Mouse (Mus musculus): Measurements from ENCODE around the gene Mybl2.
"Not testable (repeated sequence)": the region's sequence is repeated elsewhere in the genome, so short reads cannot be mapped to it uniquely, and the experiment has no call there.

Gene Mybl2

GRCm38 (mm10) chr2:163054335-163054840 lies at the start of gene Mybl2:
TSS of gene Mybl2 (plus strand) at chr2:163054687.
- DNase-seq: peak; percentile 95 to 96

- DNase-seq: peak in 1 of 2 experiments; percentile 6
These were observed 47.2 kb upstream of the Mybl2 start for GRCm38 (mm10) chr2:163007299-163007698.

- DNase-seq: peak; percentile 93
These were observed 37.4 kb upstream of the Mybl2 start, which contains the start of gene Ift52 for GRCm38 (mm10) chr2:163016916-163017743. TSS of gene Ift52 (plus strand) at chr2:163017354.

DNA sequence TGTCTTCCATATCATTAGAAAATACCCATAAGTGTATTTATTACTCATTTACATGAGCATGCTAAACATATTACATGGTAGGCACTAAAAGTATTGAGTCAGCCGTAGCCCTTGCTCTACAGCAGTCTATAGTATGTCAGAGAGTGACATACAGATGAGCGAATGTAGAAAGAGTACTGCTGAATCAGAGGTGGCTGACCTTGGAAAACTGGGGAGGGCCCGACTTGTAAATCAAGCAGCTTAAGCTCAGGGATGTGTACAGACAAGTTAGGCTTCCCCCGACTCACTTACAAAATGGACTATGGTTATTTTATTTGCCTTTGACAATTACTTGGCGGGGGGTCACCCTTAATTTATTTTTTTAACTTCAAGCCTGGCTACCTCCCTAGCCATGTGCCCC lies 23.2 kb upstream of the Mybl2 start:
- no peak for DNase-seq

- DNase-seq: no peak
These were observed 22.7 kb upstream of the Mybl2 start for GRCm38 (mm10) chr2:163031757-163032156.

- DNase-seq: no peak
These were observed 21.9 kb upstream of the Mybl2 start for GRCm38 (mm10) chr2:163032622-163033021.

DNA sequence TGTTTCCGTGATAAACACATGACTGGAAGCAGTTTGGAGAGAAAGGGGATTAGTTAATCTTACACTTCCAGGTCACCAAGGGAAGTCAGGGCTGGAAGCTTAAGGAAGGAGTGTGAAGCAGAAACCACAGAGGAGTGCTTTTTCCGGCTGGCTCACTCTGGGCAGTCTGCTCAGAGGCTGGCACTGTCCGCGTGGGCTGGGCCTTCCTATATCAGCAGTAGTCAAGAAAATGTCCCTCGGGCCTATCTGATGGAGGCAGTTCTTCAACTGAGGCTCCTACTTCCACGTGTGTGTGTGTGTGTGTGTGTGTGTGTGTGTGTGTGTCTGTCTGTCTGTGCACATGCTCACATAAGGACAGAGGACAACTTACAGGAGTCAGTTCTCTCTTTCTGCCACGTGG lies 14.5 kb upstream of the Mybl2 start:
- DNase-seq: no peak

GRCm38 (mm10) chr2:163048125-163048524 lies 6.4 kb upstream of the Mybl2 start:
- DNase-seq: peak; percentile 82

GRCm38 (mm10) chr2:163049116-163049515 lies 5.4 kb upstream of the Mybl2 start:
- DNase-seq: no peak

DNA sequence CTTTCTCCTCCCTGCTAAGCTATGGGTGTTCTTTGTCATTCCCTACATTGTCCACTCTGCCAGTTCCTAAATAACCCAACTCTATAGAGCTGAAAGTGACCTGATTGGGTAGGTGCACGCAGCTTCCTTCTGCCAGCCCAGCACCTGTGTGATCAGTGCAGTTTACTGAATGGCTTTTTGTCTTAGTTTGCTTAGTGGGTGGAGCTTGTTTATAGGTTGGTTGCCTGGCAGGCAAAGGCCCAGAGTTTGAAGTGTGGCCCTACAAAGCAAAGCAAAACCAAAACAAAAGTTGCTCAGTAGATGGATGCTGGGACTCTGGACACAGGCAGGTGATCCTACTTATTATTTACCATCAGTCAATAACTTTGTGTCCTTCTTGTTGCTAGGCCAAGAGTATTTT lies 2.8 kb upstream of the Mybl2 start:
- DNase-seq: no peak

- DNase-seq: no peak
These were observed 2.4 kb upstream of the Mybl2 start for GRCm38 (mm10) chr2:163052101-163052500.

DNA sequence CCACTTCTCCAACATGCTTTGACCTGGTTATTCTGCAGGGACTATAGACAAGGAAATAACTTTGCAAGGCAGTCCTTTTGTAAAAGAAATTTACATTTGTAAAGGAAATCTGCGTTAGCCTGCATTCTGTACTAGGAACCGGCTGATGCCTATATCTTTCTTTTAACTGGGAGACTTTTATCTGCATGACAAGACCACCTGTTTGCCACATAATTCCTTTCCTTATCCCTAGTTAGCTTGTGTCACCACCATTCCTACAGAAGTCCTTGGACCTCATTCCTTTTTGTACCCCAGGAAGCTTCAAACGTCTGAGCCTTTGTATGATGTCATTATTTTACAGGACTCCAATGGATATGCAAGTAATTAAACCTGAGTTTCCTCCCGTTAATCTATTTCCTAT lies 1.7 kb upstream of the Mybl2 start:
- DNase-seq: no peak

- DNase-seq: peak in 1 of 2 experiments; percentile 18
These were observed 506 bp downstream of the Mybl2 start for GRCm38 (mm10) chr2:163054891-163055494.

- no peak for DNase-seq
These were observed 1.2 kb downstream of the Mybl2 start for GRCm38 (mm10) chr2:163055715-163056114.

DNA sequence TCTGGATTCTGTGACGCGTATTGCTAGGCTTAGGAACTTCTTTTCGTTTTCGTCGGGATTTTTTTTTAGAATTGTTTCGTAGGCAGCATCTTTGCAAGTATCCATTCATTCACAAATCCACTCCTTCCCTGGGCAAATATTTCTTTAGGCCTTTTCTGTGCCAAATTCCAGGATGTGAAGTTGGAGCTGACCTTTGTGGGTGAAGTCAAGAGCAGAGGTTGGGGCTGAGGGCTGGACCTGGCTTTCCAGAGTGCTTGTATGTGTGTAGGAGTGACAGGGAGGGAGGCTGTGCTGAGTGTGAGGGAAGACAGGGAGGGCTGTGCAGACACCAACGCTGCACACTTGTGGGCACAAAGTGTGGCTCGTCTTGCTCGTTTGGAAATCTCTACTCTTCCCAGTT lies 2.1 kb downstream of the Mybl2 start:
- peak; percentile 10 to 35 for DNase-seq

DNA sequence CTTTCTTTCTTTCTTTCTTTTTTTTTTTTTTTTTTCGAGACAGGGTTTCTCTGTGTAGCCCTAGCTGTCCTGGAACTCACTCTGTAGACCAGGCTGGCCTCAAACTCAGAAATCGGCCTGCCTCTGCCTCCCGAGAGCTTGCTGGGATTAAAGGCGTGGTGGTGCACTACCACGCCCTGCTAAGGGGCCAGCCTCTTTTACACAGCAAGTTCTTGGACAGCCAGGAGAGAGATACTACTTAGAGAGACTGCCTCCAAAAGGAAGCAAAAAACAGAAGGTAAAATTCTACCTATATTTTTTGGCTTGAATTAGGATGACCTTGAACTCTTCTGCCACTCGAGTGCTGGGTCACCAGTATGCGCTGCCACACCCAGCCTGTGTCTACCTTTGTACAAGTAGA lies 4.5 kb downstream of the Mybl2 start:
- DNase-seq: not testable (repeated sequence)

DNA sequence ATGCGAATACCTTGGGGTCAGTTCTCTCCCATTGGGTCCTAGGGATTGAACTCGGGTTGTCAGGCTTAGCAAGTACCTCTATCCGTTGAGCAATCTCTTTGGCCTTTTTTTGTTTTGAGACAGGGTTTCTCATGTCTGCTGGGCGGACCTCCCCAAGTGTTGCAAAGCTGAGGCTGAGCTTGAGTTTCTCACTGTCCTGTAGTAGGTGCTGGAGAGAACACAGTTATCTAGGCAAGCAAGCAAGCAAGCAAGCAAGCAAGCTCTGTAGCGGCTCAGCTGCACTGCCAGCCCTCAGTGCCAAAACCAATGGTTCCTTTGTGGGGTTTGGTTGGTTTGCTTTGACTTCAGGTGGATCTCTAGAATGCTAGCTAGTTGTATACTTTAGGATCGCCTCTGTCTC lies 6.1 kb downstream of the Mybl2 start:
- no peak for DNase-seq

GRCm38 (mm10) chr2:163061203-163062118 lies 7.0 kb downstream of the Mybl2 start:
- no peak for DNase-seq

DNA sequence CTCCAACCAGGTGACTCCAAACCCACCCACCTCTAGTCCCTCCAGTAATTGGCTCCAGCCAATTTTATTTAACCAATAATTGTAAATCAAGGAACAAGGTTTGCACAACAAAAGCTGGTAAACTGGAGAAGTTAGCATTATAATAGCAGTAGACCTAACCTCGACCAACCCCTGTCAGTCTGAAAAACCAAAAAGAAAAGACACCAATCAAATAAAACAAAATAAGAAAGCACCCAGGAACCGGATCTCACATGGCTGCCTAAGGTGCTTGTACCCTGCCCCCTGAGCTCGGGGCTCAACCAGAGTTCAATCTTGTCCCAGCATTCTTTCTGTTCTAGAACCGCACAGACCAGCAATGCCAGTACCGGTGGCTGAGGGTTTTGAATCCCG lies 7.6 kb downstream of the Mybl2 start:
- DNase-seq: no peak

DNA sequence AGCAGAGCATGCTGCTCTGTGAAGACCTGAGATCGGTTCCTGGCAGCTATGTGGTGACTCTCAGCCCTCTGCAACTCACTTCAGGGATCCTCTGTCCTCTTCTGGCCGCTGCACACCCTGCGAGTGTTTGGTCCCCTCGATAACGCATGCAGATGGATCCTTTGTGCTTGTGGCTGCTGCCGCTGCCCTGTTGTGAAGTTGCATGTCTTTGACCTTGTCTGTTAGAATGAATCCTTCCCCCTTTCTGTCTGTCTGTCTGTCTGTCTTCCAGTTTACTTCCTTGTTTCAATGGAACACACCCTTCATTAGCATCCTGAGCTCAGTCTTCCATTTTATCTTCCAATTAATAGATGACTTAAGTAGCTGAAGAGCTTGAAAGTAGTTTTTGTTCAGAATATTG lies 11.8 kb downstream of the Mybl2 start:
- no peak for DNase-seq

DNA sequence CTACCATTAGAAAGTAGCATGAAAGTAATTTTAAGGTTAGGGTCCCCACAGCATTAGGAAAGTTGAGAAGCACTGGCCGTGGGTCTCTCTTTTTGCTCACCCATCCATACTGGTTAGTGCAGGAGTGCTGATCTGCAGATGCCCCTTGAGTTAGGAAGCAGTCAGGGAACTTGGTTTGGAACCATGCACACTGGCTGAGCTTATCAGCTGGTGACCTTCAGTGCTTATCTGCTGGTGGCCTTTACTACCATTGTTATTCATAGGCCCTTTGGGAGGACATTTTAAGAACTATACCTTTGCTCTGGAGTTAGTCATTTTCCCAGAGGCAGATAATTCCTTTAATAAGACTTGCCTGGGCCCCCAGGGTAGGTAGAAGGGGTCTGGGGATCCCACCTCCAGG lies 12.7 kb downstream of the Mybl2 start:
- no peak for DNase-seq

DNA sequence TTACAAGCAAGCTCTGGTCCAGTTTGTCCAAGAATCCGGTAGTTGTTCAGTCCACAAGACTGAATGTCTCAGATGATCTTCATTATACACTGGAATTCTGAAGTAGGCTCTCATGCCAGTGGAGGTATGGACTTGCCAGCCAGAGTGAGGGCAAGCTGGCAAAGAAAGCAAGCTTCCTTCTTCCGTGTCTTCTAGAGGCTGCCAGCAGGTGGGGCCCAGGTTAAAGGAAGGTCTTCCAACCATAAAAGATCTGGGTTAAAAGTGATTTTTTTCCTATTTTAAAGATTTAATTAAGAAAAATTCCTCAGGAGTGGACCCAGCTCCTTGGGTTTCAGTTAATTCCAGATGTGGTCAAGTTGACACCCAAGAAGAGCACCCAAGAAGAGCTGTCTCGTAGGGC lies 15.7 kb downstream of the Mybl2 start:
- no peak for DNase-seq

DNA sequence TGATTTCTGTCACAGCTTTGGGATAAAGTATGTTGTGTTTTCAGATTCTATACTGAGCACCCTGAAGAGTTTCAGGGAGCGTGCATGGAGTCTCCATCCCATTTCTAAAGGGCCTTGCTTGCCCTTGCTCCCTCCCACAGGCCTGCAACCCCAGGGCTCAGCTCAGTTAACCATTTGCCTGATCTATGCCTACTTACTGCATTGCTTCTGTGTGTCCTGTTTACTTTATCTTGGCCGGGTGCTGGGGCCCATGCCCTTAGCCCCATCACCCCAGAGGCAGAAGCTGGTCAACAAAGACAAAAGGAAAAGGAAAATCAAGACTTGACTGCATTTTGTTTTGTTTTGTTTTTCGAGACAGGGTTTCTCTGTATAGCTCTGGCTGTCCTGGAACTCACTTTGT lies 17.1 kb downstream of the Mybl2 start:
- DNase-seq: no peak

Measured in lung, postnatal 4 days (tissue).